Mouse (Mus musculus) liver, embryonic 11.5 days (tissue): ENCODE data around the gene Olfr1105. TPM values are rescaled to one million over a fixed set of nuclear protein-coding genes. Genes with fewer than 3 reads are reported as not detected.

Source experiments
- ATAC-seq: fragments of 200-750 bp; cut with Nextera tagmentation; replicated peaks from 2 replicates; pipeline ENCODE4 v1.8.0; 2017; ENCODE audit warnings: moderate number of reproducible peaks, mild to moderate bottlenecking, moderate TSS enrichment, moderate library complexity; ENCODE audit not compliant: low FRiP score
- DNase-seq: peaks from one replicate; pipeline ENCODE4 v3.0.0-alpha.2; 2017; ENCODE audit warnings: low spot score
- H3K27ac ChIP-seq: fragments of 300-500 bp; sonication (generic); 2 replicates; pipeline ENCODE4 v1.5.1; 2014; ENCODE audit warnings: mild to moderate bottlenecking, low read depth, low read length, control low read depth
- H3K27me3 ChIP-seq: fragments of 300-500 bp; sonication (generic); replicated peaks from 2 replicates; pipeline ENCODE4 v1.6.1; 2014; ENCODE audit warnings: low read length, mixed read lengths; ENCODE audit not compliant: control insufficient read depth, insufficient read depth
- H3K36me3 ChIP-seq: fragments of 300-500 bp; sonication (generic); 2 replicates; pipeline ENCODE4 v1.6.1; 2014; ENCODE audit warnings: mild to moderate bottlenecking, low read length, moderate library complexity, mixed read lengths; ENCODE audit not compliant: control insufficient read depth, insufficient read depth
- H3K4me1 ChIP-seq: fragments of 300-500 bp; sonication (generic); replicated peaks from 2 replicates; pipeline ENCODE4 v1.6.1; 2014; ENCODE audit warnings: low read length, mixed read lengths; ENCODE audit not compliant: control insufficient read depth, insufficient read depth
- H3K4me2 ChIP-seq: fragments of 300-500 bp; sonication (generic); 2 replicates; pipeline ENCODE4 v1.6.1; 2014; ENCODE audit warnings: mild to moderate bottlenecking, control low read depth, moderate library complexity
- H3K4me3 ChIP-seq: fragments of 300-500 bp; sonication (generic); 2 replicates; pipeline ENCODE4 v1.5.1; 2014; ENCODE audit warnings: low read depth, low read length, control low read depth
- H3K9ac ChIP-seq: fragments of 300-500 bp; sonication (generic); 2 replicates; pipeline ENCODE4 v1.6.1; 2014; ENCODE audit warnings: low read depth, low read length, control low read depth
- H3K9me3 ChIP-seq: fragments of 300-500 bp; sonication (generic); 2 replicates; pipeline ENCODE4 v1.6.1; 2016; ENCODE audit warnings: low read length, inconsistent platforms, mixed read lengths; ENCODE audit not compliant: control insufficient read depth
- WGBS: fragments of 180-500 bp; shearing (Covaris S2); extraction: QIAGEN DNeasy Blood & Tissue Kit; methylation state at CpG from one replicate; pipeline ENCODE4 v1.1.7; 2014; 5-methylcytosine and 5-hydroxymethylcytosine counted together
- polyA plus RNA-seq: library from polyadenylated mRNA; unstranded; fragments of >200 nt; fragmentation: Nextera tagmentation; extraction: Ambion mirVana; gene quantifications from 2 replicates; pipeline ENCODE4 v1.2.1, GENCODE M21; 2014

Olfr1105 gene
- not detected in 2 replicates for polyA plus RNA-seq

GRCm38 (mm10) chr2:87036431-87036830 lies at the start of gene Olfr1105:
Olfr1105 (minus strand) TSS chr2:87036531.
- Histone ChIP-seq H3K4me1 (no peaks in the 10 kb centered on the region), H3K36me3 (no peaks in the 10 kb centered on the region), H3K9me3 (no peaks in the 10 kb centered on the region), H3K4me2 (no peak within 1 kb of the TSS), H3K4me3 (no peak within 1 kb of the TSS), H3K27me3 (no peaks in the 10 kb centered on the region), H3K9ac (no peak within 1 kb of the TSS), H3K27ac (no peak within 1 kb of the TSS)
- ATAC-seq (no peak), DNase-seq (no peak)

GRCm38 (mm10) chr2:87075717-87076116 lies 39.4 kb upstream of the Olfr1105 start, which contains the start of gene Olfr1107:
Olfr1107 (minus strand) TSS chr2:87075817.
- H3K9ac ChIP-seq = no peak within 1 kb of the TSS
- 75% methylated on average over 1 of the region's 1 CpGs for WGBS
- no peak within 1 kb of the TSS for H3K27ac ChIP-seq
- ATAC-seq = no peak
- H3K27me3 ChIP-seq = no peaks in the 10 kb centered on the region
- no peaks in the 10 kb centered on the region for H3K9me3 ChIP-seq
- H3K4me1 ChIP-seq = no peaks in the 10 kb centered on the region
- no peak within 1 kb of the TSS for H3K4me2 ChIP-seq
- no peak for DNase-seq
- H3K4me3 ChIP-seq = no peak within 1 kb of the TSS
- H3K36me3 ChIP-seq = no peaks in the 10 kb centered on the region

- H3K4me1 ChIP-seq = no peaks in the 10 kb centered on the region
- ATAC-seq (no peak), DNase-seq (no peak)
- no peak within 1 kb of the TSS for H3K27ac ChIP-seq
- H3K9ac ChIP-seq = no peak within 1 kb of the TSS
- no peaks in the 10 kb centered on the region for H3K36me3 ChIP-seq
- no peaks in the 10 kb centered on the region for H3K27me3 ChIP-seq
- 73% methylated on average over 1 of the region's 1 CpGs for WGBS
- no peaks in the 10 kb centered on the region for H3K9me3 ChIP-seq
- H3K4me2 ChIP-seq = no peak within 1 kb of the TSS
- no peak within 1 kb of the TSS for H3K4me3 ChIP-seq
Observed at GRCm38 (mm10) chr2:87052173-87052572, 15.8 kb upstream of the Olfr1105 start, which contains the start of gene Olfr1106. Olfr1106 (minus strand) TSS chr2:87052273.

- Histone ChIP-seq H3K4me2 (no peak within 1 kb of the TSS), H3K9me3 (no peaks in the 10 kb centered on the region), H3K27ac (no peak within 1 kb of the TSS), H3K27me3 (no peaks in the 10 kb centered on the region), H3K9ac (no peak within 1 kb of the TSS), H3K4me3 (no peak within 1 kb of the TSS), H3K4me1 (no peaks in the 10 kb centered on the region), H3K36me3 (no peaks in the 10 kb centered on the region)
- DNase-seq (no peak), ATAC-seq (no peak)
- WGBS = 74% methylated on average over 1 of the region's 1 CpGs
Observed at GRCm38 (mm10) chr2:87026980-87027379, 9.4 kb downstream of the Olfr1105 start, which contains the start of gene Olfr1104. Olfr1104 (minus strand) TSS chr2:87027080.

- H3K9me3 ChIP-seq = no peaks in the 10 kb centered on the region
- no peak within 1 kb of the TSS for H3K4me2 ChIP-seq
- H3K4me3 ChIP-seq = no peak within 1 kb of the TSS
- no peaks in the 10 kb centered on the region for H3K27me3 ChIP-seq
- ATAC-seq (no peak), DNase-seq (no peak)
- no peaks in the 10 kb centered on the region for H3K4me1 ChIP-seq
- H3K36me3 ChIP-seq = no peaks in the 10 kb centered on the region
- no peak within 1 kb of the TSS for H3K27ac ChIP-seq
- H3K9ac ChIP-seq = no peak within 1 kb of the TSS
Observed at GRCm38 (mm10) chr2:86998098-86998497, 38.2 kb downstream of the Olfr1105 start, which contains the start of gene Olfr1102. Olfr1102 (plus strand) TSS chr2:86998398.

- no peak for ATAC-seq
- Histone ChIP-seq H3K4me3 (no peak within 1 kb of the TSS), H3K27me3 (no peaks in the 10 kb centered on the region), H3K4me1 (no peaks in the 10 kb centered on the region), H3K4me2 (no peak within 1 kb of the TSS), H3K9me3 (no peaks in the 10 kb centered on the region), H3K36me3 (no peaks in the 10 kb centered on the region), H3K9ac (no peak within 1 kb of the TSS), H3K27ac (no peak within 1 kb of the TSS)
- 73% methylated on average over 3 of the region's 3 CpGs for WGBS
- DNase-seq = no peak
Observed at GRCm38 (mm10) chr2:86991121-86991520, 45.2 kb downstream of the Olfr1105 start, which contains the start of gene Olfr1101. Olfr1101 (minus strand) TSS chr2:86991221.

Other genes starting within 250 kb of the Olfr1105 start
- not detected in 2 replicates for gene Olfr141, start 226.5 kb downstream of the Olfr1105 start, polyA plus RNA-seq
- not detected in 2 replicates for gene Olfr1094, start 211.9 kb downstream of the Olfr1105 start, polyA plus RNA-seq
- not detected in 2 replicates for gene Olfr1095, start 184.8 kb downstream of the Olfr1105 start, polyA plus RNA-seq
- gene Gm13723, start 161.7 kb downstream of the Olfr1105 start, polyA plus RNA-seq = not detected in 2 replicates
- not detected in 2 replicates for gene Olfr1097, start 144.3 kb downstream of the Olfr1105 start, polyA plus RNA-seq
- not detected in 2 replicates for gene Olfr1098, start 112.0 kb downstream of the Olfr1105 start, polyA plus RNA-seq
- gene Olfr1099, start 75.8 kb downstream of the Olfr1105 start, polyA plus RNA-seq = not detected in 2 replicates
- not detected in 2 replicates for gene Olfr1100, start 56.6 kb downstream of the Olfr1105 start, polyA plus RNA-seq
- gene Olfr1101, start 45.3 kb downstream of the Olfr1105 start, polyA plus RNA-seq = not detected in 2 replicates
- gene Olfr1102, start 38.1 kb downstream of the Olfr1105 start, polyA plus RNA-seq = not detected in 2 replicates
- gene Olfr1104, start 9.5 kb downstream of the Olfr1105 start, polyA plus RNA-seq = not detected in 2 replicates
- not detected in 2 replicates for gene Olfr1106, start 15.7 kb upstream of the Olfr1105 start, polyA plus RNA-seq
- gene Olfr1107, start 39.3 kb upstream of the Olfr1105 start, polyA plus RNA-seq = not detected in 2 replicates
- not detected in 2 replicates for gene Olfr1109, start 59.5 kb upstream of the Olfr1105 start, polyA plus RNA-seq
- not detected in 2 replicates for gene Olfr259, start 78.0 kb upstream of the Olfr1105 start, polyA plus RNA-seq
- gene Olfr1110, start 103.8 kb upstream of the Olfr1105 start, polyA plus RNA-seq = not detected in 2 replicates
- not detected in 2 replicates for gene Olfr1111, start 116.1 kb upstream of the Olfr1105 start, polyA plus RNA-seq
- not detected in 2 replicates for gene Olfr1112, start 151.3 kb upstream of the Olfr1105 start, polyA plus RNA-seq
- gene Olfr1113, start 172.4 kb upstream of the Olfr1105 start, polyA plus RNA-seq = not detected in 2 replicates
- not detected in 2 replicates for gene Olfr1115, start 211.5 kb upstream of the Olfr1105 start, polyA plus RNA-seq
- not detected in 2 replicates for gene Olfr1116, start 231.0 kb upstream of the Olfr1105 start, polyA plus RNA-seq